Mouse (Mus musculus): ENCODE measurements around the gene Bcor.

DNA sequence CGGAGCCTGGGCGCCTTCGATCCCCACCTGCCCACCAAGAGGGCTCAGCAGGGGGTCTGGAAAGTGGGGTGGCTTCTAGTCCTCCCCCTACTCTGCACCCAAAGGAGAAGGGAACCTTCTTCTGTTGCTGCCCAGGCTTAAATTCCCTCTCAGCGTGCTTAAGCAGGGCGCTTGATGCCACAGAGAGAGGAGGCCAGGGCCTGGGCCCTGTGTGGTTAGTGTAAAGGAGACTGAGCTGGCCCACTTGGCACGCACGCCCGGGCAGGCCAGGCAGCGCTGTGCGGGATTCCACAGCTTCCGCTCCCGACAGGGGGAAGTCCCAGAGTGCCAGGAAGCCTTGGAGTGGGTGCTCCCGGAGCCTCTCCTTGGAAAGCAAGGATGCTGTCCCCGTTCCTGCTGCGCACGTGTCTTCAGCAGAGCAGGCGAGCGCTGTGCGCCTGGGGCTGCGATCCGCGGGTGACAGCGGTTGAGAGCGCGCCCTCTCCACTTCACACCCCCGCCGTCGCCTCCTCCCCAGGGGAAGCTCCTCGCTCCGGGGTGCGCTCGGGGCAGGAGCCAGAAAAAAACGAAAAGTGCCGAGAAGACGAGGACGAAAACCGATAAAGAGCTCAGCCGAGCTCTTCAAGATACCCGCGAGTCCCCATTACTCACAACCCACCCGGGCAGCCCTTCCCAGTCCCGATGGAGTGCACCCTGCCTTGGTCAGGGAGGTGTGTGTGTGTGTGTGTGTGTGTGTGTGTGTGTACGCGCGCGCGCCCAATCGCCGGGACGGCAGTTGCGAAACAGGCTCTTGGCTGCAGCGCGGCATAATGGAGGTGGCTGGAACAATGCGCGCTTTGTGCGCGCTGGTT lies 153.9 kb downstream of the Bcor start:
- TF ChIP-seq CTCF (IDR thresholded peaks at IDR 0.05) (no peak), POLR2A (IDR thresholded peaks at IDR 0.05; ENCODE audit: insufficient read depth, low read depth, low read length) (no peak)

Measured in heart, adult 2 months (tissue).